Comparison of ENCODE assay signal across 13 mouse cellular contexts in genomic region chr12:30308197-30308939, GRCm38 (mm10).
A peak's percentile ranks its signal among the peaks of the same experiment; 100 is the strongest.
DNase-seq lines count a peak whose midpoint lies in the region; ATAC-seq and TF ChIP-seq lines count a peak whose summit lies in the region.
"Had no signal": no experiment of that assay in that cellular context is flagged by ENCODE, and none has a peak within 500 bp of the region (broad histone marks: within the 10 kb centered on the region; RNA-seq: fewer than 3 reads in every experiment).

No protein-coding gene starts in this region.

- no peaks in the 10 kb centered on the region for H3K9me3 ChIP-seq in heart, postnatal 0 days (replicated peaks; ENCODE audit: control insufficient read depth, low read length)
- no peaks in the 10 kb centered on the region for H3K9me3 ChIP-seq in lung, embryonic 16.5 days (ENCODE audit: control insufficient read depth, low read length)
- H3K9me3 ChIP-seq: midbrain, embryonic 13.5 days had no signal

- no peak overlapping the region for H3K9ac ChIP-seq in heart, postnatal 0 days (replicated peaks; ENCODE audit: low read depth, low read length)
- H3K9ac ChIP-seq in lung, embryonic 16.5 days (ENCODE audit: low read length): no peak overlapping the region
- H3K9ac ChIP-seq: liver, embryonic 14.5 days; midbrain, embryonic 13.5 days had no signal

- DNase-seq in cerebellum, postnatal 14 days: peak; percentile 13 to 24
- no peak for DNase-seq in cerebellum, adult 8-10 months
- peak; percentile 35 for DNase-seq in heart, postnatal 0 days (ENCODE audit: low spot score)
- no peak for DNase-seq in heart, postnatal 36 days
- DNase-seq in lung, postnatal 25 days (ENCODE audit: low spot score): no peak
- DNase-seq in lung, postnatal 14 days: peak; percentile 35
- DNase-seq in retina, embryonic 14.5 days (ENCODE audit: low spot score): no peak
- DNase-seq: cerebellum, adult 11 months; kidney, adult 9 months; thymus, adult 2 months had no signal

- H3K4me3 ChIP-seq in heart, postnatal 0 days (ENCODE audit: low read depth, low read length): no peak overlapping the region
- no peak overlapping the region for H3K4me3 ChIP-seq in lung, embryonic 16.5 days (ENCODE audit: low read length)
- H3K4me3 ChIP-seq: midbrain, embryonic 13.5 days had no signal

- H3K4me2 ChIP-seq in heart, postnatal 0 days (ENCODE audit: low read depth, low read length): no peak overlapping the region
- no peak overlapping the region for H3K4me2 ChIP-seq in lung, embryonic 16.5 days (ENCODE audit: low read depth, low read length)
- H3K4me2 ChIP-seq: midbrain, embryonic 13.5 days had no signal

- TF ChIP-seq EP300 in heart, postnatal 0 days (IDR thresholded peaks at IDR 0.05; ENCODE audit: low read depth): no peak

- no peak for TF ChIP-seq CTCF in heart, postnatal 0 days (IDR thresholded peaks at IDR 0.05; ENCODE audit: low read depth)

- WGBS in heart, postnatal 0 days: 27% methylated on average over 5 of the region's 5 CpGs
- 34% methylated on average over 5 of the region's 5 CpGs for WGBS in lung, embryonic 16.5 days

- no peaks in the 10 kb centered on the region for H3K36me3 ChIP-seq in heart, postnatal 0 days (replicated peaks; ENCODE audit: control insufficient read depth, insufficient read depth, low read length)
- H3K36me3 ChIP-seq in lung, embryonic 16.5 days (ENCODE audit: control insufficient read depth, insufficient read depth, low read length): no peaks in the 10 kb centered on the region
- H3K36me3 ChIP-seq: midbrain, embryonic 13.5 days had no signal

- ATAC-seq in heart, postnatal 0 days (ENCODE audit: insufficient read depth, low read depth): 0 out of 2 replicates have a peak, but pooled peaks have one; percentile 17
- ATAC-seq in lung, embryonic 16.5 days (ENCODE audit: low read depth): peak; percentile 59
- ATAC-seq: midbrain, embryonic 13.5 days had no signal

- no peaks in the 10 kb centered on the region for H3K27me3 ChIP-seq in heart, postnatal 0 days (ENCODE audit: control insufficient read depth, insufficient read depth, low read length)
- no peaks in the 10 kb centered on the region for H3K27me3 ChIP-seq in lung, embryonic 16.5 days (ENCODE audit: control insufficient read depth, insufficient read depth, low read depth, low read length)
- H3K27me3 ChIP-seq: midbrain, embryonic 13.5 days had no signal

- no peak overlapping the region for H3K27ac ChIP-seq in heart, postnatal 0 days (ENCODE audit: low read depth)
- H3K27ac ChIP-seq in lung, embryonic 16.5 days (ENCODE audit: low read length): no peak overlapping the region
- H3K27ac ChIP-seq: liver, embryonic 14.5 days; midbrain, embryonic 13.5 days had no signal

- intact Hi-C loops in heart, postnatal 36 days (cut with DNase I): no loop called here

- peaks cover 8% of the 10 kb centered on the region; the same call in 1 of the 2 replicates for H3K4me1 ChIP-seq in heart, postnatal 0 days (ENCODE audit: control insufficient read depth, insufficient read depth)
- H3K4me1 ChIP-seq in lung, embryonic 16.5 days (replicated peaks; ENCODE audit: control insufficient read depth, insufficient read depth, low read length): peaks cover 2% of the 10 kb centered on the region; the same call in 1 of the 2 replicates

Comparison
In these comparisons a context has a peak if more than half of its experiments do, and no peak if none do; other contexts are left out.
1. DNase-seq: peak in cerebellum, postnatal 14 days (2 of 2), heart, postnatal 0 days (single experiment) and lung, postnatal 14 days (single experiment); none in cerebellum, adult 8-10 months (single experiment), heart, postnatal 36 days (0 of 2), lung, postnatal 25 days (single experiment) and retina, embryonic 14.5 days (single experiment).